Mouse (Mus musculus): ENCODE results near the gene Tenm4.

Gene Tenm4

GRCm38 (mm10) chr7:96677082-96677481, 506.0 kb downstream of the Tenm4 start:
- DNase-seq (ENCODE audit: low read depth, low spot score) = no peak

- DNase-seq (ENCODE audit: low read depth, low spot score) = no peak
Observed at GRCm38 (mm10) chr7:96678236-96678635, 507.2 kb downstream of the Tenm4 start.

- no peak for DNase-seq (ENCODE audit: low read depth, low spot score)
Observed at GRCm38 (mm10) chr7:96679746-96680145, 508.7 kb downstream of the Tenm4 start.

- DNase-seq (ENCODE audit: low read depth, low spot score) = no peak
Observed at GRCm38 (mm10) chr7:96680405-96680804, 509.4 kb downstream of the Tenm4 start.

- DNase-seq (ENCODE audit: low read depth, low spot score) = no peak
Observed at GRCm38 (mm10) chr7:96681808-96682207, 510.8 kb downstream of the Tenm4 start.

GRCm38 (mm10) chr7:96688141-96688540, 517.1 kb downstream of the Tenm4 start:
- DNase-seq (ENCODE audit: low read depth, low spot score) = no peak

- peak; percentile 13 for DNase-seq (ENCODE audit: low read depth, low spot score)
Observed at GRCm38 (mm10) chr7:96701097-96701845, 530.2 kb downstream of the Tenm4 start.

GRCm38 (mm10) chr7:96703958-96704357, 532.9 kb downstream of the Tenm4 start:
- DNase-seq (ENCODE audit: low read depth, low spot score) = no peak

GRCm38 (mm10) chr7:96705307-96706129, 534.5 kb downstream of the Tenm4 start:
- no peak for DNase-seq (ENCODE audit: low read depth, low spot score)

- DNase-seq (ENCODE audit: low read depth, low spot score) = no peak
Observed at GRCm38 (mm10) chr7:96706531-96706930, 535.5 kb downstream of the Tenm4 start.

- peak; percentile 59 for DNase-seq (ENCODE audit: low read depth, low spot score)
Observed at GRCm38 (mm10) chr7:96707112-96707511, 536.1 kb downstream of the Tenm4 start.

- peak; percentile 49 for DNase-seq (ENCODE audit: low read depth, low spot score)
Observed at GRCm38 (mm10) chr7:96708071-96708470, 537.0 kb downstream of the Tenm4 start.

- DNase-seq (ENCODE audit: low read depth, low spot score) = no peak
Observed at GRCm38 (mm10) chr7:96708561-96708960, 537.5 kb downstream of the Tenm4 start.

GRCm38 (mm10) chr7:96708968-96709367, 537.9 kb downstream of the Tenm4 start:
- no peak for DNase-seq (ENCODE audit: low read depth, low spot score)

GRCm38 (mm10) chr7:96709891-96710290, 538.8 kb downstream of the Tenm4 start:
- no peak for DNase-seq (ENCODE audit: low read depth, low spot score)

- DNase-seq (ENCODE audit: low read depth, low spot score) = no peak
Observed at GRCm38 (mm10) chr7:96710658-96711071, 539.6 kb downstream of the Tenm4 start.

GRCm38 (mm10) chr7:96712876-96713275, 541.8 kb downstream of the Tenm4 start:
- DNase-seq (ENCODE audit: low read depth, low spot score) = no peak

- DNase-seq (ENCODE audit: low read depth, low spot score) = no peak
Observed at GRCm38 (mm10) chr7:96716911-96717310, 545.9 kb downstream of the Tenm4 start.

GRCm38 (mm10) chr7:96718201-96719155, 547.4 kb downstream of the Tenm4 start:
- no peak for DNase-seq (ENCODE audit: low read depth, low spot score)

- DNase-seq (ENCODE audit: low read depth, low spot score) = peak; percentile 2
Observed at GRCm38 (mm10) chr7:96719926-96720325, 548.9 kb downstream of the Tenm4 start.

GRCm38 (mm10) chr7:96720465-96720864, 549.4 kb downstream of the Tenm4 start:
- no peak for DNase-seq (ENCODE audit: low read depth, low spot score)

- no peak for DNase-seq (ENCODE audit: low read depth, low spot score)
Observed at GRCm38 (mm10) chr7:96722796-96723195, 551.8 kb downstream of the Tenm4 start.
